In genomic region chr3:88412636-88413035, GRCm38 (mm10) we compare ENCODE assay signal across 24 mouse cellular contexts. TPM values are rescaled to one million over a fixed set of nuclear protein-coding genes. Genes with fewer than 3 reads are reported as not detected.
DNase-seq lines count a peak whose midpoint lies in the region; ATAC-seq and TF ChIP-seq lines count a peak whose summit lies in the region.
"Had no signal": no experiment of that assay in that cellular context is flagged by ENCODE, and none has a peak within 500 bp of the region (broad histone marks: within the 10 kb centered on the region; RNA-seq: fewer than 3 reads in every experiment).

No protein-coding gene starts in this region.

- no peak for TF ChIP-seq CTCF in intestine, postnatal 0 days (IDR thresholded peaks at IDR 0.05; ENCODE audit: low read depth)
- TF ChIP-seq CTCF in bone marrow, adult 2 months (IDR thresholded peaks at IDR 0.05; ENCODE audit: control insufficient read depth, insufficient read depth, low read length), result no peak

- H3K4me2 ChIP-seq in intestine, postnatal 0 days (replicated peaks; ENCODE audit: low read depth), result no peak overlapping the region
- H3K4me2 ChIP-seq in intestine, embryonic 16.5 days (ENCODE audit: low read depth, low read length), result no peak overlapping the region
- no peak overlapping the region for H3K4me2 ChIP-seq in liver, embryonic 15.5 days
- H3K4me2 ChIP-seq: embryonic facial prominence, embryonic 15.5 days; hindbrain, embryonic 12.5 days had no signal

- H3K36me3 ChIP-seq in intestine, postnatal 0 days (ENCODE audit: control insufficient read depth, insufficient read depth), result peaks cover 46% of the 10 kb centered on the region
- H3K36me3 ChIP-seq in intestine, embryonic 16.5 days (ENCODE audit: control insufficient read depth, insufficient read depth, low read length), result peaks cover 5% of the 10 kb centered on the region
- H3K36me3 ChIP-seq in liver, embryonic 15.5 days (replicated peaks), result peaks cover 56% of the 10 kb centered on the region

- no peak for ATAC-seq in intestine, postnatal 0 days
- no peak for ATAC-seq in intestine, embryonic 16.5 days
- ATAC-seq in liver, embryonic 15.5 days (ENCODE audit: insufficient read depth), result no peak
- ATAC-seq: forebrain, embryonic 14.5 days; hindbrain, embryonic 16.5 days had no signal

- no peak for DNase-seq in adrenal gland, postnatal 14 days
- no peak for DNase-seq in kidney, adult 18-20 months
- DNase-seq: adrenal gland, adult 2 months; adrenal gland, postnatal 36 days; cerebellum, adult 9-10 months; cerebellum, postnatal 36 days; gastrocnemius, adult 2 months; gastrocnemius, postnatal 25 days; heart, postnatal 10 days; heart, postnatal 4 days had no signal

- WGBS in intestine, postnatal 0 days, result 83% methylated on average over 11 of the region's 11 CpGs
- WGBS in intestine, embryonic 16.5 days, result 83% methylated on average over 11 of the region's 11 CpGs
- 84% methylated on average over 11 of the region's 11 CpGs for WGBS in bone marrow, adult 2 months
- 73% methylated on average over 11 of the region's 11 CpGs for WGBS in liver, embryonic 15.5 days (ENCODE audit: insufficient replicate concordance)

- no peaks in the 10 kb centered on the region for H3K9me3 ChIP-seq in intestine, postnatal 0 days (ENCODE audit: control insufficient read depth)
- H3K9me3 ChIP-seq in intestine, embryonic 16.5 days (ENCODE audit: control insufficient read depth, low read length), result no peaks in the 10 kb centered on the region
- H3K9me3 ChIP-seq in liver, embryonic 15.5 days (replicated peaks), result no peaks in the 10 kb centered on the region
- H3K9me3 ChIP-seq: embryonic facial prominence, embryonic 15.5 days; forebrain, embryonic 10.5 days; hindbrain, embryonic 12.5 days had no signal

- H3K27ac ChIP-seq in intestine, postnatal 0 days (ENCODE audit: low read depth, low read length), result peak overlapping the region; percentile 68; the same call in 1 of the 2 replicates
- H3K27ac ChIP-seq in intestine, embryonic 16.5 days (ENCODE audit: low read length), result no peak overlapping the region
- H3K27ac ChIP-seq in bone marrow, adult 2 months (ENCODE audit: control insufficient read depth, insufficient read depth, low read depth, low read length, poor library complexity), result peak overlapping the region; percentile 31; the same call in 1 of the 2 replicates
- H3K27ac ChIP-seq in liver, embryonic 15.5 days (replicated peaks), result peak overlapping the region; percentile 90; the same call in 1 of the 2 replicates
- H3K27ac ChIP-seq: embryonic facial prominence, embryonic 15.5 days; forebrain, embryonic 10.5 days; hindbrain, embryonic 12.5 days had no signal

- no peak for TF ChIP-seq POLR2A in bone marrow, adult 2 months (IDR thresholded peaks at IDR 0.05; ENCODE audit: borderline replicate concordance, control insufficient read depth, low read depth, low read length)

- no peaks in the 10 kb centered on the region for H3K27me3 ChIP-seq in intestine, postnatal 0 days (replicated peaks; ENCODE audit: control insufficient read depth, insufficient read depth, low read length)
- H3K27me3 ChIP-seq in intestine, embryonic 16.5 days (replicated peaks; ENCODE audit: control insufficient read depth, insufficient read depth, low read length), result no peaks in the 10 kb centered on the region
- no peaks in the 10 kb centered on the region for H3K27me3 ChIP-seq in liver, embryonic 15.5 days
- H3K27me3 ChIP-seq: CH12.LX; embryonic facial prominence, embryonic 15.5 days; hindbrain, embryonic 12.5 days had no signal

- peaks cover 3% of the 10 kb centered on the region; the same call in 1 of the 2 replicates for H3K4me1 ChIP-seq in intestine, postnatal 0 days (replicated peaks; ENCODE audit: control insufficient read depth, insufficient read depth, low read length)
- peaks cover 31% of the 10 kb centered on the region for H3K4me1 ChIP-seq in intestine, embryonic 16.5 days (ENCODE audit: control insufficient read depth, insufficient read depth, low read length)
- peaks cover 2% of the 10 kb centered on the region; the same call in 1 of the 2 replicates for H3K4me1 ChIP-seq in bone marrow, adult 2 months (ENCODE audit: control insufficient read depth, insufficient read depth, low read length)
- H3K4me1 ChIP-seq in liver, embryonic 15.5 days (replicated peaks), result peaks cover 83% of the 10 kb centered on the region

- H3K9ac ChIP-seq in intestine, postnatal 0 days (ENCODE audit: low read depth, low read length), result no peak overlapping the region
- H3K9ac ChIP-seq in intestine, embryonic 16.5 days (ENCODE audit: low read depth, low read length), result no peak overlapping the region
- H3K9ac ChIP-seq in liver, embryonic 15.5 days, result peak overlapping the region; percentile 41; the same call in 1 of the 2 replicates
- H3K9ac ChIP-seq: embryonic facial prominence, embryonic 15.5 days; hindbrain, embryonic 12.5 days had no signal

- no peak overlapping the region for H3K4me3 ChIP-seq in intestine, postnatal 0 days (ENCODE audit: low read depth, low read length)
- H3K4me3 ChIP-seq in intestine, embryonic 16.5 days (ENCODE audit: low read length), result no peak overlapping the region
- H3K4me3 ChIP-seq in bone marrow, adult 2 months (replicated peaks; ENCODE audit: control insufficient read depth, low read depth, low read length), result no peak overlapping the region
- H3K4me3 ChIP-seq in liver, embryonic 15.5 days (replicated peaks), result no peak overlapping the region
- H3K4me3 ChIP-seq: embryonic facial prominence, embryonic 15.5 days; forebrain, embryonic 10.5 days; gastrocnemius, adult 2 months; hindbrain, embryonic 12.5 days had no signal

RNA-seq across cellular contexts. Expression of gene Pmf1, which starts 2.5 kb away (rescaled TPM):
- 61.2 and 62.5 TPM in 2 replicates for polyA plus RNA-seq in intestine, postnatal 0 days (2015; fragmentation: Nextera tagmentation; extraction: Ambion mirVana)
- polyA plus RNA-seq in intestine, embryonic 16.5 days (2015; fragmentation: Nextera tagmentation; extraction: Ambion mirVana), result 112 and 129 TPM in 2 replicates
- 60.1 and 67.5 TPM in 2 replicates for polyA plus RNA-seq in bone marrow, adult 2 months (2011; ENCODE audit: insufficient read depth, insufficient read length, low replicate concordance, missing spikeins)
- 77.7 and 83.2 TPM in 2 replicates for polyA plus RNA-seq in liver, embryonic 15.5 days (2015; fragmentation: Nextera tagmentation; extraction: Ambion mirVana)
- total RNA-seq in adrenal gland, postnatal 14 days (2021), result 57.0 and 58.2 TPM in 2 replicates

RNA-seq across cellular contexts. Expression of gene Slc25a44, which starts 12.3 kb away (rescaled TPM):
- 30.4 and 31.7 TPM in 2 replicates for polyA plus RNA-seq in intestine, postnatal 0 days (2015; fragmentation: Nextera tagmentation; extraction: Ambion mirVana)
- 20.4 and 21.8 TPM in 2 replicates for polyA plus RNA-seq in intestine, embryonic 16.5 days (2015; fragmentation: Nextera tagmentation; extraction: Ambion mirVana)
- polyA plus RNA-seq in bone marrow, adult 2 months (2011; ENCODE audit: insufficient read depth, insufficient read length, low replicate concordance, missing spikeins), result 15.7 and 17.4 TPM in 2 replicates
- polyA plus RNA-seq in liver, embryonic 15.5 days (2015; fragmentation: Nextera tagmentation; extraction: Ambion mirVana), result 10.6 and 12.7 TPM in 2 replicates
- 46.7 and 51.7 TPM in 2 replicates for total RNA-seq in adrenal gland, postnatal 14 days (2021)

RNA-seq across cellular contexts. Expression of gene Bglap, which starts 28.4 kb away (rescaled TPM):
- polyA plus RNA-seq in intestine, postnatal 0 days (2015; fragmentation: Nextera tagmentation; extraction: Ambion mirVana), result not detected in 2 replicates
- 0.69 TPM in 1 of 2 replicates, not detected in the other for polyA plus RNA-seq in intestine, embryonic 16.5 days (2015; fragmentation: Nextera tagmentation; extraction: Ambion mirVana)
- 56.2 and 336 TPM in 2 replicates for polyA plus RNA-seq in bone marrow, adult 2 months (2011; ENCODE audit: insufficient read depth, insufficient read length, low replicate concordance, missing spikeins)
- polyA plus RNA-seq in liver, embryonic 15.5 days (2015; fragmentation: Nextera tagmentation; extraction: Ambion mirVana), result not detected in 2 replicates
- 2.1 and 3.3 TPM in 2 replicates for total RNA-seq in adrenal gland, postnatal 14 days (2021)
- total RNA-seq: CH12.LX; gastrocnemius, adult 2 months; granulocyte monocyte progenitor cell, adult 5-6 weeks; heart, adult 8-10 months; heart, postnatal 10 days; heart, postnatal 4 days had no signal
- polyA plus RNA-seq: adrenal gland, adult 2 months; erythroblast, embryonic 14.5 days; forebrain, embryonic 14.5 days; heart, embryonic 14.5 days; hindbrain, embryonic 12.5 days; hindbrain, embryonic 16.5 days had no signal

RNA-seq across cellular contexts. Expression of gene Bglap2, which starts 34.1 kb away (rescaled TPM):
- polyA plus RNA-seq in intestine, postnatal 0 days (2015; fragmentation: Nextera tagmentation; extraction: Ambion mirVana), result not detected in 2 replicates
- polyA plus RNA-seq in intestine, embryonic 16.5 days (2015; fragmentation: Nextera tagmentation; extraction: Ambion mirVana), result not detected in 2 replicates
- polyA plus RNA-seq in bone marrow, adult 2 months (2011; ENCODE audit: insufficient read depth, insufficient read length, low replicate concordance, missing spikeins), result 13.5 and 129 TPM in 2 replicates
- polyA plus RNA-seq in liver, embryonic 15.5 days (2015; fragmentation: Nextera tagmentation; extraction: Ambion mirVana), result 0.28 TPM in 1 of 2 replicates, not detected in the other
- not detected in 2 replicates for total RNA-seq in adrenal gland, postnatal 14 days (2021)
- total RNA-seq: adrenal gland, postnatal 36 days; CH12.LX; gastrocnemius, adult 2 months; gastrocnemius, postnatal 25 days; granulocyte monocyte progenitor cell, adult 5-6 weeks; heart, adult 8-10 months; heart, postnatal 10 days; heart, postnatal 4 days had no signal
- polyA plus RNA-seq: erythroblast, embryonic 14.5 days; forebrain, embryonic 10.5 days; forebrain, embryonic 14.5 days; heart, embryonic 14.5 days; hindbrain, embryonic 12.5 days; hindbrain, embryonic 16.5 days had no signal

RNA-seq across cellular contexts. Expression of gene Bglap3, which starts 40.1 kb away (rescaled TPM):
- 72.5 and 81.0 TPM in 2 replicates for polyA plus RNA-seq in intestine, postnatal 0 days (2015; fragmentation: Nextera tagmentation; extraction: Ambion mirVana)
- polyA plus RNA-seq in intestine, embryonic 16.5 days (2015; fragmentation: Nextera tagmentation; extraction: Ambion mirVana), result 2.2 and 5.3 TPM in 2 replicates
- polyA plus RNA-seq in bone marrow, adult 2 months (2011; ENCODE audit: insufficient read depth, insufficient read length, low replicate concordance, missing spikeins), result 2.0 TPM in 1 of 2 replicates, not detected in the other
- polyA plus RNA-seq in liver, embryonic 15.5 days (2015; fragmentation: Nextera tagmentation; extraction: Ambion mirVana), result 0.28 and 0.71 TPM in 2 replicates
- 0.67 and 0.94 TPM in 2 replicates for total RNA-seq in adrenal gland, postnatal 14 days (2021)
- total RNA-seq: gastrocnemius, adult 2 months; granulocyte monocyte progenitor cell, adult 5-6 weeks; heart, adult 8-10 months; heart, postnatal 10 days; heart, postnatal 4 days had no signal
- polyA plus RNA-seq: adrenal gland, adult 2 months; erythroblast, embryonic 14.5 days; forebrain, embryonic 14.5 days; heart, embryonic 14.5 days; hindbrain, embryonic 12.5 days had no signal

Comparison
In these comparisons a context has a peak if more than half of its experiments do, and no peak if none do; other contexts are left out.
1. RNA of gene Bglap, which starts 28.4 kb away (polyA plus RNA-seq): 56.2 to 336 TPM in bone marrow, adult 2 months; 0.69 TPM in intestine, embryonic 16.5 days, not detected in intestine, postnatal 0 days and not detected in liver, embryonic 15.5 days; every median in the first group is over 10 times any median in the second.